Mouse (Mus musculus) activated CD4-positive, CD25-positive, alpha-beta regulatory T cell, adult 4 months (primary cell): ENCODE measurements around the gene Per2. TPM values are rescaled to one million over a fixed set of nuclear protein-coding genes. Genes with fewer than 3 reads are reported as not detected.

Experiments
- ATAC-seq: one replicate; pipeline ENCODE4 v1.8.0; 2017
- polyA plus RNA-seq, 2 experiments: library from polyadenylated mRNA; unstranded; fragments of 100-300 nt; shearing (Covaris generic); gene quantifications; one replicate each; pipeline ENCODE4 v1.2.1; 2017

Per2 gene
- polyA plus RNA-seq, 2 experiments from 2014 or later = 0.52 to 0.89 TPM

DNA sequence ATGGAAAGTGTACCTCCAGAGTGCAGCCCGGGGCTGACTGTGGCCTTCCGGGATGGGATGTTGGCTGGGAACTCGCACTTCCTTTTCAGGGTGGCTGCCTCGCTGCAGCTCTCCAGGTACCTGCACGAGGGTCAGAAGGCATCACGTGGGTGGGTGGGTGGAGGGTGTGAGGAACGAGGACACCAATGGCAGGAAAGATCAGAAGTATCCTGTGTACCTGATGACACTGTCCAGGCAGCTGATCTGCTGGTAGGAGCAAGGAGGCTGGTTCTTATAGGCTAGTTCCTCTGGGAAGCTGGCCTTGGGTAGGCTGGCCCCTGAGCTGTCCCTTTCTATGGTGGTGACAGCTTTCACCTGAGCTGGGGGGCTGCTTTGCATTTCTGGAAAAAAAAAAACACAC, 28.4 kb downstream of the Per2 start:
- ATAC-seq = no peak

DNA sequence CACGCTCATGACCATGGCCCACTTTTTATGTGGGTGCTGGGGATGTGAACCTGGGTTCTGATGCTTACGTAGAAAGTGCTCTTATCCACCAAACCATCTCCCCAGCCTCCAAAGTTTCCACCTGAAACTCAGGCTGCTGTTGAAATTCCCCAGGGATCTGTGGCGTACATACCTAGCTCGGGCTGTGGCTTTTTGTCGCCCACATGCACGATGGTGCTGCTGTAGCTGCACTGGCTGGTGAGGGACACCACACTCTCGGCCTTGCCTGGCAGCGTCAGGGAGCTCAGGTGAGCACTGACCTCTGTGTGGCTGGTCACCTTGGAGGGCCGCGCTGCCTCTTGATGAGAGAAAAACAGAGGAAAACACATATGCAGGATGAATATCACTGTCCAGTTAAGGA, 29.9 kb downstream of the Per2 start:
- no peak for ATAC-seq

DNA sequence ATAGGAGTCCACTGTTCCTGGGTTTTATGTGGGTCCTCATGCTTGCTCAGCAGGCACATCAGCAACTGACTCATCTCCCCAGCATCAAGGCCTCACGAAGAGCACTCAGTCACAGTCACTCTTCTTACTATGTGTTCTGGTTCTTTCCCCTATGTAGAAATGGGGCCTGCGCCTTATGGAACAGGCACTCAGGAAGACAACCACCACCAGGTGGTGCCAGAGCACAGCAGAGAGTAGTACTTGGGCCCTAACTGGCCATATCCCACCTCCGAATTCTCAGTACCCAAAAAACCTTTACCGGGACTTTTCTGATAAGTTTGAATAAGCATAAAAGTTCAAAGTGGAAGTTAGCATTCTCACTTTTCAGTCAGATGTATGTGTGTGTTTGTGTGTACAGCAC, 30.5 kb downstream of the Per2 start:
- ATAC-seq = peak; percentile 80

DNA sequence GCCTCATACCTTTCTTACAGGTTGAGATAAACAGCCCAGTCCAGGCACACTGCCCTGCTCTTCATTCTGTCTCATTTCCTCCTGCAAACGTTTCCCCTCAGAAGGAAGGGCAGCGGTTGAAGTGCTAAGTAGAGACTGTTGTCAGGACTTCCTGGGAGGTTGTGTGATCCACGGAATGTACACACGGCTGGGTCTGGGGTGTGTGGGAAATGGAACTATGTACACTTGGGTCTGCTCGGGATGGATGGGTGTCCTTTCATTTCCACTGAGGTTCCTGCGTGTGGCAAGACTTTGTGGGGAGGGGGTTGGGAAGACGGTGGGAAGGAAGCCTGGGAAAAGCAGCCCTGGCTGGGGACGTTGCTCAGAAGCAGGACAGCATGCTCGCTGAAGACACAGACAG, 32.7 kb downstream of the Per2 start:
- no peak for ATAC-seq

DNA sequence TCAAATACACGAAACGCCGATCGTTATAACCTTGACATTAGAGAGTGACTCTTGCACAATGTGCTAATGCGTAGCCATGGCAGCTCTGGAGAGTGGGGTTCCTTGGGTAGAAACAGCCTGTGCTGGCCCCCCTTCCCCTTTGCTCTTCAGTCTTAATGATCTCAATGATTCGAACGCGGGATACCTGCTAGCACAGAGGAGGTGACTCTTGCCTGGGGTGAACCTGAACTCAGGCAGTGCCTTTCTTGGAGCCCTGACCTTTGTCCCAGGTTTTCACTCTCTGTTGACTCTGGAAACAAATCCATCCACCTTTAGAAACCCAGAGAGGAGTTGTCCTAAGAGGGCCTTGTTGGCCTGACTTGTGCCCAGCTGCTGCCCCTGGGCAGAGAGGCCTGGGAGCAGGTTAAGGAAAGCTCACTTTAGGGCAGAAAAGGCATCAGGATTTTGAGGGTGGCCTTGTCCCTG, 38.5 kb downstream of the Per2 start:
- no peak for ATAC-seq

DNA sequence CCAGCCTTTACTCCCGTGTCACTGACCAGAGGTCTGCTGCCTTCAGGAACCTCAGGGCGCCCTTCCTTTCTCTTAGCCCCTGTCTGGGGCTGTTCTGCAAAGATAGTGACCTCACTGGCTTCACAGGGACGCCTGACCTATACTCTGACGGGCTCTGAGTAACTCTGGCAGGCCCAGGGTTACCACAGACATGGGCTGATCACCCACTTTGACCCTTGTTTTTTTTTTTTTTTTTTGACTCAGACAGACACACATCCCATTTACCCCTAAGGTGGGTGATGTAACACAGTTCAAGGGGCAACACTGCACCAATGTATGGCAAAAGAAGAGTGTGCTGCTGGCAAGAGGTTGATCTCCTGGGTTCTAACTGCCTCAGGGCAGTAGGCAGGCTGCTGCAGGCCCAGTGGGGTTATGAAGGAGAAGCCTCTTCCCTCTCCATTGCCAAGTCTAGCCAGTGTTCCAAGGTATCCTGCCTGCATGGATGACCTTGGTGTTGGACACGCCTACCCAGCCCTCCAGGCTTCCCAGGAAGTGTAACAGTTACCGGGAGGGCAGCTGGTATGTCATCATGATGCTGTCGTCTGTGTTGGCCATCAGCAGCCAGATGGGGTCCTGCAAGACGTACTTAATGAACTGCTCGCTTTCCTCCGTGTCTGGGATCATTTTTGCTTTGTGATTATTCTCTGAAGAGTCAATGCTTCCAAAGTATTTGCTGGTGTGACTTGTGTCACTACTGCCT, 39.1 kb downstream of the Per2 start:
- ATAC-seq = no peak

DNA sequence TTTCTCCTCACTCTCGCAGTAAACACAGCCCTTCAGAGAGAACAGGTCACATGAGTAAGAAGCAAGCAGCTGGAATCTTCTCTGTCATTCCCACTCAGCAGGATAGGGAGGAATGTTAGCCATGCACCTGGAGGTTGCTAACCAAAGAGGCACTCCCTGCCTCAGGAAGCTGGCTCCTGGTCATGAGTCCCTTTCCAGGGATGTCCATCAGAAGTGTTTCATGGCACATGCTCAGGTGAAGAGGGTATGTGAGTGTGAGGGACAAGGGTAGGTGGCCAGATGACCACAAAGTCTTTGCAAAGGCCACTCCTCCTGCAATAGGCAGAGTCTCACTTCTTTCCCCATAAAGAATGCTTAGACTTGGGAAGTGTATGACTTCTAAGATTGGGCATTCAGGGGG, 41.1 kb downstream of the Per2 start:
- ATAC-seq = no peak

DNA sequence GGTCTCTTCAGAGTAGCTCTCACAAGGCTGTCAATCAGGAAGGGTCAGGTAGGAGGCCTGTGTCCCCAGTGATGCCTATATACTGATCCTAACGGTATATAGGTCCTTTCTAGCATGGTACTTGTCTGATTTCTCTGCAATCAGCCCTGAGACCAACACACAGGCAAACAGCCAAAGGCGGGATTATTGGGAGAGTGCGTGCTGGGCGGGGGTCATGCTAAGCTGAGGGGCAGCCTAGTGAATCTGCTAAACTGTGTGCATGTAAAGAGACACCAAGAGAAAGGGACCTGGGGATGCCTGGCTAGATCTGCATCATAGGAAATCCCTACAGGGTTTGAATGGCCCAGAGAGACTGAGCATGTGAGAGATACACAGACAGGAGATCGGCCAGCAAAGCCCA, 43.8 kb downstream of the Per2 start:
- no peak for ATAC-seq

DNA sequence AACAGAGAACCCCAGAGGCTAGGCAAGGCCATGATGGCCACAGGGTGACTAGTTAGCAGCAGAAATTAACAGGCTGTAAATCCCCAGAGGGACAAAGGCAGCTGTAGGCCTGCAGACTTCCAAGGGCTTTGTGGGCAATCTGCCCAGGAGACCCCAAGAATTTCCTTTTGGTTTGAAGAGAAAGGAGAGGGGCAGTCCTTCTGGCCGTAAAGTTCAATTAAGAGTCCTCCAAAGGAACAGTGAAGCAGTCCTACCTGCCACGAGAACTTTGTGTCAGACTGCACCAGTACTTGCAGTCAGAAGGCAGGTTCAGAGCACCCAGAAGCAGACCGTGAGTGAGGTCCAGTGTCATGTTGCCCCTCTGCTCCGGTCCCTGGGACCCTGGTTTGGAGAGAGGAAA, 44.2 kb downstream of the Per2 start:
- ATAC-seq = no peak

DNA sequence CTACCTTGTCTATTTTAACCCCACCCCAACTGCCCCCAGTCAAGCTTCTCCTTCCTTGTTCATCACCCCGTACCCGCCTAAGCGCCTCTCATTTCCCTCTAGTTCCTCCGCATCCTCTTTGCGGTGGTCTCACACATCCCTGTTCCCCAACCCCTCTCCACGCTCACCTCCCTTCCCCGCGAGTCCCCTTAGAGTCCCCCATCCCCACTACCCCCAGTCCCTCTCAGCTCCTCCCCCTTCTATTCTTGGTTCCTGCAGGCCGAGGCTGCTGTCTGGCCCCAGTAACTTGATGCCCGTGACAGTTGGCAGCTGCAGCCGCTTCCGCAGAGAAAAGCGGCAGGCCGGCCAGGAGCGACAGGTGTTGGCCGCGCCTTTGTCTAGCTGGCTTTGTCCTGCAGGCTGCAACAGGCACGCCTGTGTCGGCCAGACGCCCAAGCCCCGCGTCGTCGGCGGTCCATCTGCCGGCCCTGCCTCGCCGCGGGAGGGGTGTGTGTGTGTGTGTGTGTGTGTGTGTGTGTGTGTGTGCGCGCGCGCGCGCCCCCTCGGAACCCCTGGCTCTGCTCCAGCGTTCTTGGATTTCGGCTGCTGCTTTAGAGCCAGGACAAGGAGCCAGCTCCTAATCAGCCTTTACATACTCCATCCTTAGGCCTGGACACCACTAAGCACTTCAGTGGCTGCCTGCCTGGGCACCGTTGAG, 45.1 kb downstream of the Per2 start, which contains the start of gene Hes6:
Gene Hes6, minus strand, starts transcription at position 141 of the 697 bp plus-strand sequence.
- no peak for ATAC-seq

DNA sequence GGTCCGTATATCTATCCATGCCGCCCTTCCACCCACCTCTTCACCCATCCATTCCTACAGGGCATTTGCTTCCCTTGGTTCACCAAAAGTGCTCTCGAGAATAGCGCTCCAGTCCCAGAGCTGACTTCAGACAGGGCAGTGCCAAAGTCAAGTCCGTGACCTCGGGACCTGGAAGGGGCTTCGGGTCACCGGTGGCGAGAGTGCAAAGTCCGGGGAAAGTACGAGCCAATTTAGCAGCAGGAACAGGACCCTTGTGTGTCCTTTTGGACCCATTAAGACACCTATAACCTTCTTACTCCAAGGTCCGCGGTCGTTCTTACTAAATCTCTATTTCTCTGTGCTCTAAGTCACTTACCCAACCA, 45.6 kb downstream of the Per2 start:
- ATAC-seq = peak; percentile 21

DNA sequence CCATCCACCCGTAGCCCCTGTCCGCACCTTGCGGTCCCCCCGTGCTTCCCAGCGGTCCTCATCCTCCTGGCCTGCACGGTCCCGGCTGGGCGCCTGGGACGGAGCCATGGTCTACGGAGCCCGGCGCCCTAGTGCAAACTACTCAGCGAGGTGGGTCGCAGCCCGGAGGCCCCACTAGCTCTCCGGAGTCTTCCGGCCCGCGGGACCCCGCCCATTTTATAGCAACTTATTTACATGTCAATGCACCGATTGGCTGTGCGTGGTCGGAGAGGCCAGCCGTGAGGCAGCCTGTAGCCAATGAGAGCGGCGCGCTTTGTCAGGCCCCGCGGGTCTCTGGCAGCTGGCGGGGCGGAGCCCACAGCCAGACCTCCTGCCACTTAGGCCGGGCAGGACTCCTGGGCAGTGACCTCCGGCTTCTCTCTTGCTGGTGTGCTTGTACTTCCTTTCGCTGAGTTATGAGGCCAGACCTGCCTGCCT, 46.1 kb downstream of the Per2 start:
- peak; percentile 97 for ATAC-seq

DNA sequence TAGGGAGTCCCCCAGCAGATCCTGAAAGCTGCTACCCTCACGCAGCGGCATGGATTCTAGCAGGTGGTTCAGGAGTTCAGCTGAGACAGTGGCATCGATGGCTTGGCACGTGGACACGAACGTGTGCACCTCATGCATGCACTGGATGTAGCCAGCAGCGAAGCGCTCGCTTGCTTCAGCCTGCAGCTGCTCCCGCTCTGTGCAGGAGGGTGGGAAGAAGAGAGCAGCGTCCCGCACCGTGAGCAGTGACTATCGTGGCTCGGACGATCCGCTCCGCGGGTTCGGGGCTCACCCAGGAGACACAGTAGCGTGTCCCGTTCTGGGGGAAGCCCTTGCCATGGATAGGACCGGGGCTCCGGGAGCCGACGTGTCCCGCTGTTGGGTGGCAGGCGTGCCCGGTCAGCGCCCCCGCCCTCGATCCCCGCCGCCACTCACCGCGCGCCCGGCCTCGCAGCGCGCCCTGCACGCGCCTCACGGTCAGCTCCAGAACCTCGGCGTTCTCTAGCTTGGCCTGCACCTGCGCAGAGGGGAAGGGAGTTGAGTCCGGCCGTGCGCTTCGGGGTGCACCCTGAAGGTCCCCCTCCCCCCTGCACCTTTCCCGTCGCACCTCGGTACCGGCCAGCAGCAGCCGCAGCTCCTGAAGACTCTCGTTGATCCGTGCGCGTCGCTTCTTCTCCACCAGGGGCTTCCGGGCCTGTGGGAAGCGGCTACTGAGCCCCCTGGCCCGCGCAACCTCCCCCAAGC, 46.7 kb downstream of the Per2 start:
- peak; percentile 18 for ATAC-seq

DNA sequence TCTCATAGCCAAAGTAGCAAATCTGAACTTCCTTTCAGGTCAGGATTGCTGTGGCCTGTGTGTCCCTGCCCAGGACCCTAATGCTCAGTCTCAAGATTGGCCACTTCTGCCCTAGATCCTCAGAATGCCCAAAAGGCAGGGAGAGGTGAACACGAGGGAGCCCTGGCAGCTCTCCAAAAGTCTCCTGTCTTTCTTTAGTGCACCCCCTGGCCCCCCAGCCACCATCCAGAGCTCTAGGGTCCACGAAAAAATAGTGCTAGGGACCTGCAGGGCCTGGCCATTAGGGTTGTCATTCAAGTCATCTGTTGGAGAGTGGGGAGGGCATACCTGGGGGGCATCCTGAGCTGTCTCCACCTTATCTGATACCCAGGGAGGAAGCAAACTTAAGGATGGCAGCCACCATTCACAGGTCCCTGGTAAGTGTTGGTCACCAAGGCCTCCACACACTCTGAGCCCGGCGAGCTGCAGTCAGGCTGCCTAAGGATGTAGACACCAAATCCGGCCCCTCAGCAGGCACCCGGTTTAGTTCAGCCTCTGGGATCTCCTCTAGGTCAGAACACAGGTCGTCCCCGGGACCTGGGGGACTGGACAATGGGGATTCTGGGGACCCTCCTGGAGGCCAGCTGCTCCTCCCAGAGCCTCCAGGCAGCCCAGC, 47.4 kb downstream of the Per2 start:
- no peak for ATAC-seq

DNA sequence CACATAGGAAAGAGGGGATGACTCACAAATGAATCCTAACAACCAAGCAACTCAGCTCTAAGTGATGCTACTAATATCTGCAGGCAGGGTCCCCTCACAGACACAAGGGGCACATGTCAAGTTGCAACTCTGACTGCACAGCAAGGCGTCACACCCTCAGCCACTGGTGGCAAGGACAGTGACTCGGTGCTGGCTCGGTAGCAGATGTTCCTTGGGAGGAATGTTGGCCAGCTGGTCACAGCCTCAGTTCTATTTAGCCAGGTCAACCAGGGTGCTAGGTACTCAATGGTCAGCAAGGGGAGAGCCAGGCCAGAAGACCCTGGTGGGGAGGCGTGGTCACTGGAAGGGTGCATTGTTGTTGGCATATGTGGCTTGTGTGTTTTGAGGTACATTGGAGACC, 51.3 kb downstream of the Per2 start:
- ATAC-seq = no peak

DNA sequence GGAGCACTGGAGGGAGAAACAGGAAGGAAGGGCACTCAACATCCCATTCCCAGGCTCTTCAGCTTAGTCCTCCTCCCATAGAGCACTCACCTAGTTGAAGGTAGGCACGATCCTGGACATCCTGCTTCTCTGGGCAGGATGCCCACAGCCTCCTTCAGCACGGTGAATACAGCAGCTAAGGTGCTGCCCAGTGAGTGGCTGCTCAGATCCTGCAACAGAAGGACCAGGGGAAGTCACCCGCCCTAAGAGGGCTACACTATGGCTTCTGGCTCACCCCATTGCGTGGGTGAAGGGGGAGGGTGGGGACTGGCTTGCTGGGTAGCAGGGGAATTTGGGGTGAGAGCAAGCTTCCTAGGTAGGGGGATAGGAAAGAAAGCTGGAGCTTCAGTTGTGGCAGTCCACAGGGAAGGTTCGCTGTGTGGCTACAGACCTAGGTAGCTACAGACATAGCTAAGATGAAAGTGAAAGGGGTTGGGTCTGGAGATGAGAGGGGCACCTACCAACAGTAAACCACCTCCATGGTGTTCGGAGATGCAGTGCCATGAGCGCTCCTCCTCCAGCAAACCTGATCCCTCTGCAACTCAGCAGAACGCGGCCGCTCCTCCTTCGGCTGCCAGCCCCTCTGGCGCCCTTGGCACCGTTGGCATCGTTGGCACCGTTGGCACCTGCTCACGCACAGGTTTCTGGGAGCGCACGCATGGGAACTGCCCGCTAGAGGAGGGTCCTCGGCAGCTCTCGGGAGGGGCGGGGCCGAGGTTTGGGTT, 53.5 kb downstream of the Per2 start:
- peak; percentile 54 for ATAC-seq

DNA sequence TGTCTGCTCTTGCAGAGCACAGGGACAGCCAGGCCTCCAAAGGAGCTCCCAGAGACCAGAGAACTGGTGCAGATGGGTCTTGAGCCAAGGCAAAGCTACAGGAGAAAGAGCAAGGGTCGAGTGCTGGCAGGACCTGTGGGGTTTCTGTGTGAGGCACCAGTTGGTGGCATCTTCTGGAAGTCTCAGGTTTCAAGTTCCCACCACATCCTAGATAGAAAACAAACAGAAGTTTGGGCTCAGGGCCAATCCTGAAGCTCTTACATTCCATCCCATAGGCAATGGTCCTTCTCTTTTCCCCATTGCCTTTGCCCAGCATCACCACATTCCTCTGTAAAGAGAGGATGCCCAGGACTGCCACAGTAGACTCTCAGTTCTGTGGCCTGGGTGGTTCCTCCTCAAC, 54.1 kb downstream of the Per2 start:
- ATAC-seq = no peak

DNA sequence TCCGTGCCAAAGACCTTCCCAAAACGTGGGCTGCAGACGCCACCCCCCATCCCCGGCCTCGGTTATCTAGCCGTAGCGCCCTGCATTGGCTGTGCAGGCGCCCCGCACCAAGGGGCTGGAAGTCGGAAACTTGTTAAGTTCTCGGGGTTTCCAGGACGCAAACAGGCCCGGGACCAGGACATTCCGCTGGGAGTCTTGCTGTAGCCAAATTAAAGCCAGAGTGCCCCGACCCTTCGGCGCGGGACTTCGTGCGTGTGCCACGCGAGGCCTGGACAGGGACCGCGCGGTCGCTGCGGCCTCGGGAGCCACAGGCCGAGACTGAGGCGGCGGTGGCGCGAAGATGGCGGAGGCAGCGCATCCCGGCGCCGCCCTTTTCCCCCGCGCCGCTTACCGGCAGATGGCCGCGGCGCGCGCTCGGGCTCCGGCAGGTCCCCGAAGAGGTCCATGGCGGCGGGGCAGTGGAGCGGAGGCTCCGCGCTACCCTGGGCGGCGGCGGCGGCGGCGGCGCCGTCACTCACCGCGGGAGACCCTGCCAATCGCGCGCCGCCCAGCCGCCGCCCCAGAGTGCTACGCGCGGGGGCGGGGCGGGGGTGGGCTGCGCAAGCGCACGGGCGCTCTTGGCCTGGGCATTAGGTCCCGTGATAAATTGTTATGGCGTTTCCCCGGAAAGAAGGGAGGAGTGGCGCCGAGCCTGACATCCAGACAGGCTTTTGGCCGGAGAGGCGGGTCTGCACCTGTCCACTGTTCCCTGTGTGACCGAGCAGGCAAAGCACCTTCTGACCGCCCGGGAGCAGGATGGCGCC, 60.7 kb downstream of the Per2 start, which contains the start of gene Ilkap:
Gene Ilkap, minus strand, starts transcription at position 556 of the 803 bp plus-strand sequence.
- peak; percentile 84 for ATAC-seq

DNA sequence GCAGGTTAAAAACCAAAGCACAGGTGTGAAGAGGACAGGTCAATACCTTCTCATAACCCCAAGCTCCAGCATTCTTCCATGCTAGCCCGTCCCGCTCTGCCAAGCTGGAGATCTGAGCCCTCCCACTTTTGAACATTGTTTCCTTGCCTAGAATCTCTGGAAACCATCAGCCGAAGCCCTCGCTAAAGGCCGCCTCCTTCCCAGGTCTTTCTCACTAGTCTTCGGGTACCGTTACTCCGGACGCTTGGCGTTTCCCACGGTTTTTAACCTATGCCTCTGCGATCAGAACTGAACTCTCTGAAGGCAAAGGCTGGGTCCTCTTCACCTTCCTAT, 61.2 kb downstream of the Per2 start:
- ATAC-seq = peak; percentile 3

DNA sequence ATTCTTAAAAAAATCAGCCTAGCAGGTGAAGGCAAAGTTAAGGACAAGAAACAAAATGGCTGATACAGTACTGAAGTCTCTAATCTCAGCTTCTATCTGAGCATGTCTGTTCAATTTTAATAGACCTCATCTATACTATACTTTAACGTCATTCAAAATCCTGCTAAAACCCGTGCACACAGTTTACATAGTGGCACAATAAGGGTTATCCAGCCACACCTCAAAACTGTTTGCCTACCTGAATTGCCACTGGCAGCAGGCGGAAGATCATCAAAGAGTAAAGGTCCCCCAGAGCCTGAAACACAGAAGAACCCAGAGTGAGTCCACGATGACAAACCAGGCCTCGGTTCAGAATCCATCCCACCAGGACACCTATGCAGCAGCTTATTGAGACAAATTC, 68.8 kb downstream of the Per2 start:
- no peak for ATAC-seq

DNA sequence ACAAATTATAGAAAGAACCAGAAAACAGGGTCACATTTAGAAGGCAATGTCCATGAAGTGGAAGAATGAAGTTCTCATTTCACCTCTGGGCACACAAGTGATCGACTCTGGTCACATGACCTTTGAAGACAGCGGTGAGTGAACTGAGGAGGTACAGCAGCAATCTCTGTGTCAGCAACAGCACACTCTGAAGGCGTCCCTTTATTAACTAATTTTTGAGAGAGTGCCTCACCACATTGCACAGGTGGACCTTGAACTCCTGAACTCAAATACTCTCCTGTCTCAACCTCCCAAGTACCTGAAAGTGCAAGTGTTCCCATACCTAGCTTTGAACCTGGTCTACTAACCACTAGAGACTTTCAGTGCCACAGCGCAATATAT, 78.0 kb downstream of the Per2 start:
- no peak for ATAC-seq
